Mouse (Mus musculus): Measurements from ENCODE around the gene Sec14l1. TPM values are rescaled to one million over a fixed set of nuclear protein-coding genes. Genes with fewer than 3 reads are reported as not detected.

Gene Sec14l1
- polyA plus RNA-seq, 1 experiment from 2014 or later: 65.9 TPM

- H3K9me3 ChIP-seq: no peaks in the 10 kb centered on the region
- WGBS: 81% methylated on average over 10 of the region's 10 CpGs
- peaks cover 82% of the 10 kb centered on the region for H3K4me1 ChIP-seq (replicated peaks)
- H3K27ac ChIP-seq: peak overlapping the region; percentile 13; the same call in 1 of the 2 replicates
- no peak for ATAC-seq (ENCODE audit: low FRiP score)
- H3K36me3 ChIP-seq: peaks cover 27% of the 10 kb centered on the region
- H3K4me2 ChIP-seq: no peak overlapping the region
- peak overlapping the region; percentile 19; the same call in 1 of the 2 replicates for H3K9ac ChIP-seq
- H3K4me3 ChIP-seq: no peak overlapping the region
- H3K27me3 ChIP-seq: no peaks in the 10 kb centered on the region
Observed at GRCm38 (mm10) chr11:117124539-117124938, 9.6 kb downstream of the Sec14l1 start.

- Histone ChIP-seq H3K9me3 (no peaks in the 10 kb centered on the region), H3K4me1 (replicated peaks) (peaks cover 70% of the 10 kb centered on the region), H3K27ac (peak overlapping the region; percentile 70), H3K36me3 (peaks cover 20% of the 10 kb centered on the region), H3K4me2 (no peak overlapping the region), H3K4me3 (no peak overlapping the region), H3K9ac (0 out of 2 replicates have a peak overlapping the region, but pooled peaks have one; percentile 35), H3K27me3 (no peaks in the 10 kb centered on the region)
- WGBS: 70% methylated on average over 13 of the region's 13 CpGs
- no peak for ATAC-seq (ENCODE audit: low FRiP score)
Observed at GRCm38 (mm10) chr11:117127250-117127837, 12.4 kb downstream of the Sec14l1 start.

GRCm38 (mm10) chr11:117127931-117128548 lies 13.1 kb downstream of the Sec14l1 start:
- peaks cover 63% of the 10 kb centered on the region for H3K4me1 ChIP-seq (replicated peaks)
- H3K27me3 ChIP-seq: no peaks in the 10 kb centered on the region
- H3K4me3 ChIP-seq: no peak overlapping the region
- H3K9me3 ChIP-seq: no peaks in the 10 kb centered on the region
- 72% methylated on average over 12 of the region's 12 CpGs for WGBS
- H3K4me2 ChIP-seq: no peak overlapping the region
- ATAC-seq (ENCODE audit: low FRiP score): no peak
- H3K27ac ChIP-seq: peak overlapping the region; percentile 70
- 0 out of 2 replicates have a peak overlapping the region, but pooled peaks have one; percentile 35 for H3K9ac ChIP-seq
- peaks cover 20% of the 10 kb centered on the region for H3K36me3 ChIP-seq

GRCm38 (mm10) chr11:117129473-117129872 lies 14.5 kb downstream of the Sec14l1 start:
- Histone ChIP-seq H3K36me3 (peaks cover 18% of the 10 kb centered on the region), H3K27ac (no peak overlapping the region; the same call in 1 of the 2 replicates), H3K4me2 (no peak overlapping the region), H3K9me3 (no peaks in the 10 kb centered on the region), H3K4me3 (no peak overlapping the region), H3K9ac (0 out of 2 replicates have a peak overlapping the region, but pooled peaks have one; percentile 8), H3K4me1 (replicated peaks) (peaks cover 50% of the 10 kb centered on the region), H3K27me3 (no peaks in the 10 kb centered on the region)
- ATAC-seq (ENCODE audit: low FRiP score): no peak
- WGBS: 55% methylated on average over 11 of the region's 11 CpGs

- H3K27me3 ChIP-seq: no peaks in the 10 kb centered on the region
- no peak overlapping the region for H3K9ac ChIP-seq
- H3K4me3 ChIP-seq: no peak overlapping the region
- H3K4me2 ChIP-seq: no peak overlapping the region
- 83% methylated on average over 8 of the region's 8 CpGs for WGBS
- H3K4me1 ChIP-seq (replicated peaks): peaks cover 52% of the 10 kb centered on the region
- H3K27ac ChIP-seq: peak overlapping the region; percentile 55
- ATAC-seq (ENCODE audit: low FRiP score): no peak
- H3K9me3 ChIP-seq: no peaks in the 10 kb centered on the region
- peaks cover 18% of the 10 kb centered on the region for H3K36me3 ChIP-seq
Observed at GRCm38 (mm10) chr11:117130068-117130467, 15.1 kb downstream of the Sec14l1 start.

GRCm38 (mm10) chr11:117130888-117131287 lies 15.9 kb downstream of the Sec14l1 start:
- Histone ChIP-seq H3K36me3 (peaks cover 18% of the 10 kb centered on the region), H3K9me3 (no peaks in the 10 kb centered on the region), H3K4me3 (no peak overlapping the region), H3K27ac (peak overlapping the region; percentile 55), H3K9ac (no peak overlapping the region), H3K27me3 (no peaks in the 10 kb centered on the region), H3K4me2 (no peak overlapping the region), H3K4me1 (replicated peaks) (peaks cover 55% of the 10 kb centered on the region)
- ATAC-seq (ENCODE audit: low FRiP score): no peak
- WGBS: 69% methylated on average over 5 of the region's 5 CpGs

- peaks cover 18% of the 10 kb centered on the region for H3K36me3 ChIP-seq
- H3K9ac ChIP-seq: no peak overlapping the region
- H3K4me1 ChIP-seq (replicated peaks): peaks cover 61% of the 10 kb centered on the region
- H3K9me3 ChIP-seq: no peaks in the 10 kb centered on the region
- 96% methylated on average over 10 of the region's 10 CpGs for WGBS
- ATAC-seq (ENCODE audit: low FRiP score): no peak
- no peak overlapping the region for H3K4me3 ChIP-seq
- no peak overlapping the region for H3K27ac ChIP-seq
- no peaks in the 10 kb centered on the region for H3K27me3 ChIP-seq
- H3K4me2 ChIP-seq: no peak overlapping the region
Observed at GRCm38 (mm10) chr11:117131450-117131849, 16.5 kb downstream of the Sec14l1 start.

- H3K27me3 ChIP-seq: no peaks in the 10 kb centered on the region
- H3K4me3 ChIP-seq: no peak overlapping the region
- peaks cover 37% of the 10 kb centered on the region for H3K4me1 ChIP-seq (replicated peaks)
- H3K36me3 ChIP-seq: peaks cover 10% of the 10 kb centered on the region
- 63% methylated on average over 23 of the region's 23 CpGs for WGBS
- no peaks in the 10 kb centered on the region for H3K9me3 ChIP-seq
- H3K27ac ChIP-seq: no peak overlapping the region
- no peak overlapping the region for H3K4me2 ChIP-seq
- 0 out of 2 replicates have a peak overlapping the region, but pooled peaks have one; percentile 46 for H3K9ac ChIP-seq
- ATAC-seq (ENCODE audit: low FRiP score): no peak
Observed at GRCm38 (mm10) chr11:117134776-117135387, 19.9 kb downstream of the Sec14l1 start.

- Histone ChIP-seq H3K27me3 (no peaks in the 10 kb centered on the region), H3K4me3 (no peak overlapping the region), H3K9ac (peak overlapping the region; percentile 46; the same call in 1 of the 2 replicates), H3K4me2 (0 out of 2 replicates have a peak overlapping the region, but pooled peaks have one; percentile 6), H3K4me1 (replicated peaks) (peaks cover 29% of the 10 kb centered on the region), H3K27ac (peak overlapping the region; percentile 60), H3K36me3 (peaks cover 11% of the 10 kb centered on the region), H3K9me3 (no peaks in the 10 kb centered on the region)
- 23% methylated on average over 17 of the region's 17 CpGs for WGBS
- no peak for ATAC-seq (ENCODE audit: low FRiP score)
Observed at GRCm38 (mm10) chr11:117135457-117136290, 20.7 kb downstream of the Sec14l1 start.

GRCm38 (mm10) chr11:117136880-117137279 lies 21.9 kb downstream of the Sec14l1 start:
- Histone ChIP-seq H3K4me1 (replicated peaks) (peaks cover 25% of the 10 kb centered on the region), H3K9me3 (no peaks in the 10 kb centered on the region), H3K9ac (no peak overlapping the region), H3K36me3 (peaks cover 19% of the 10 kb centered on the region), H3K27ac (no peak overlapping the region), H3K4me3 (no peak overlapping the region), H3K4me2 (no peak overlapping the region), H3K27me3 (no peaks in the 10 kb centered on the region)
- no peak for ATAC-seq (ENCODE audit: low FRiP score)
- 90% methylated on average over 14 of the region's 14 CpGs for WGBS

- H3K36me3 ChIP-seq: peaks cover 33% of the 10 kb centered on the region
- ATAC-seq (ENCODE audit: low FRiP score): no peak
- WGBS: 87% methylated on average over 9 of the region's 9 CpGs
- no peaks in the 10 kb centered on the region for H3K9me3 ChIP-seq
- H3K9ac ChIP-seq: 0 out of 2 replicates have a peak overlapping the region, but pooled peaks have one; percentile 29
- H3K27me3 ChIP-seq: no peaks in the 10 kb centered on the region
- H3K4me2 ChIP-seq: no peak overlapping the region
- H3K4me3 ChIP-seq: no peak overlapping the region
- peaks cover 30% of the 10 kb centered on the region for H3K4me1 ChIP-seq (replicated peaks)
- H3K27ac ChIP-seq: no peak overlapping the region
Observed at GRCm38 (mm10) chr11:117138213-117138761, 23.3 kb downstream of the Sec14l1 start.

All from hindbrain, embryonic 13.5 days (tissue).